Mouse (Mus musculus): ENCODE measurements around the gene Nudt3. TPM values are rescaled to one million over a fixed set of nuclear protein-coding genes. Genes with fewer than 3 reads are reported as not detected.

Gene Nudt3
- polyA plus RNA-seq, 1 experiment = 55.7 TPM

- peak overlapping the region; percentile 70 for H3K27ac ChIP-seq (ENCODE audit: insufficient read depth, low read depth, low read length)
- H3K4me3 ChIP-seq (ENCODE audit: insufficient read depth, low read length) = peak overlapping the region; percentile 83
- no peak for TF ChIP-seq CTCF (IDR thresholded peaks at IDR 0.05; ENCODE audit: low read depth, low read length)
- TF ChIP-seq POLR2A (IDR thresholded peaks at IDR 0.05; ENCODE audit: borderline replicate concordance, low read depth, low read length) = no peak
- peaks cover 14% of the 10 kb centered on the region for H3K4me1 ChIP-seq (ENCODE audit: control insufficient read depth, insufficient read depth, low read length)
Observed at GRCm38 (mm10) chr17:27622611-27623359, 510 bp downstream of the Nudt3 start.

GRCm38 (mm10) chr17:27621705-27622531 is 1.4 kb downstream of the Nudt3 start:
- Histone ChIP-seq H3K4me1 (ENCODE audit: control insufficient read depth, insufficient read depth, low read length) (peaks cover 14% of the 10 kb centered on the region), H3K4me3 (ENCODE audit: insufficient read depth, low read length) (peak overlapping the region; percentile 83), H3K27ac (ENCODE audit: insufficient read depth, low read depth, low read length) (peak overlapping the region; percentile 70)
- TF ChIP-seq POLR2A (IDR thresholded peaks at IDR 0.05; ENCODE audit: borderline replicate concordance, low read depth, low read length) (no peak), CTCF (IDR thresholded peaks at IDR 0.05; ENCODE audit: low read depth, low read length) (no peak)

GRCm38 (mm10) chr17:27621161-27621560 is 2.1 kb downstream of the Nudt3 start:
- peak overlapping the region; percentile 83 for H3K4me3 ChIP-seq (ENCODE audit: insufficient read depth, low read length)
- TF ChIP-seq POLR2A (IDR thresholded peaks at IDR 0.05; ENCODE audit: borderline replicate concordance, low read depth, low read length) (no peak), CTCF (IDR thresholded peaks at IDR 0.05; ENCODE audit: low read depth, low read length) (no peak)
- H3K27ac ChIP-seq (ENCODE audit: insufficient read depth, low read depth, low read length) = no peak overlapping the region
- peaks cover 21% of the 10 kb centered on the region for H3K4me1 ChIP-seq (ENCODE audit: control insufficient read depth, insufficient read depth, low read length)

- Histone ChIP-seq H3K4me1 (ENCODE audit: control insufficient read depth, insufficient read depth, low read length) (peaks cover 40% of the 10 kb centered on the region), H3K4me3 (ENCODE audit: insufficient read depth, low read length) (no peak overlapping the region), H3K27ac (ENCODE audit: insufficient read depth, low read depth, low read length) (no peak overlapping the region)
- TF ChIP-seq POLR2A (IDR thresholded peaks at IDR 0.05; ENCODE audit: borderline replicate concordance, low read depth, low read length) (no peak), CTCF (IDR thresholded peaks at IDR 0.05; ENCODE audit: low read depth, low read length) (no peak)
Observed at GRCm38 (mm10) chr17:27615388-27615787, 7.9 kb downstream of the Nudt3 start.

- Histone ChIP-seq H3K4me3 (ENCODE audit: insufficient read depth, low read length) (no peak overlapping the region), H3K4me1 (ENCODE audit: control insufficient read depth, insufficient read depth, low read length) (peaks cover 46% of the 10 kb centered on the region), H3K27ac (ENCODE audit: insufficient read depth, low read depth, low read length) (no peak overlapping the region)
- TF ChIP-seq POLR2A (IDR thresholded peaks at IDR 0.05; ENCODE audit: borderline replicate concordance, low read depth, low read length) (no peak), CTCF (IDR thresholded peaks at IDR 0.05; ENCODE audit: low read depth, low read length) (no peak)
Observed at GRCm38 (mm10) chr17:27613016-27613415, 10.3 kb downstream of the Nudt3 start.

GRCm38 (mm10) chr17:27611994-27612393 is 11.3 kb downstream of the Nudt3 start:
- Histone ChIP-seq H3K27ac (ENCODE audit: insufficient read depth, low read depth, low read length) (no peak overlapping the region), H3K4me3 (ENCODE audit: insufficient read depth, low read length) (no peak overlapping the region), H3K4me1 (ENCODE audit: control insufficient read depth, insufficient read depth, low read length) (peaks cover 46% of the 10 kb centered on the region)
- no peak for TF ChIP-seq POLR2A (IDR thresholded peaks at IDR 0.05; ENCODE audit: borderline replicate concordance, low read depth, low read length)
- no peak for TF ChIP-seq CTCF (IDR thresholded peaks at IDR 0.05; ENCODE audit: low read depth, low read length)

- Histone ChIP-seq H3K4me3 (ENCODE audit: insufficient read depth, low read length) (no peak overlapping the region), H3K4me1 (ENCODE audit: control insufficient read depth, insufficient read depth, low read length) (peaks cover 42% of the 10 kb centered on the region), H3K27ac (ENCODE audit: insufficient read depth, low read depth, low read length) (no peak overlapping the region)
- no peak for TF ChIP-seq CTCF (IDR thresholded peaks at IDR 0.05; ENCODE audit: low read depth, low read length)
- no peak for TF ChIP-seq POLR2A (IDR thresholded peaks at IDR 0.05; ENCODE audit: borderline replicate concordance, low read depth, low read length)
Observed at GRCm38 (mm10) chr17:27611519-27611884, 11.8 kb downstream of the Nudt3 start.

GRCm38 (mm10) chr17:27610679-27611518 is 12.4 kb downstream of the Nudt3 start:
- no peak overlapping the region for H3K4me3 ChIP-seq (ENCODE audit: insufficient read depth, low read length)
- TF ChIP-seq POLR2A (IDR thresholded peaks at IDR 0.05; ENCODE audit: borderline replicate concordance, low read depth, low read length) = no peak
- TF ChIP-seq CTCF (IDR thresholded peaks at IDR 0.05; ENCODE audit: low read depth, low read length) = no peak
- H3K4me1 ChIP-seq (ENCODE audit: control insufficient read depth, insufficient read depth, low read length) = peaks cover 38% of the 10 kb centered on the region
- H3K27ac ChIP-seq (ENCODE audit: insufficient read depth, low read depth, low read length) = no peak overlapping the region

GRCm38 (mm10) chr17:27609576-27609975 is 13.7 kb downstream of the Nudt3 start:
- no peak for TF ChIP-seq POLR2A (IDR thresholded peaks at IDR 0.05; ENCODE audit: borderline replicate concordance, low read depth, low read length)
- TF ChIP-seq CTCF (IDR thresholded peaks at IDR 0.05; ENCODE audit: low read depth, low read length) = no peak
- no peak overlapping the region for H3K4me3 ChIP-seq (ENCODE audit: insufficient read depth, low read length)
- H3K4me1 ChIP-seq (ENCODE audit: control insufficient read depth, insufficient read depth, low read length) = peaks cover 27% of the 10 kb centered on the region

More at GRCm38 (mm10) chr17:27609576-27609975, 13.7 kb downstream of the Nudt3 start:
- no peak overlapping the region for H3K27ac ChIP-seq (ENCODE audit: insufficient read depth, low read depth, low read length)

Data from bone marrow macrophage, adult 2 months (primary cell).